Mouse (Mus musculus): ENCODE results near the gene Dctn1. TPM values are rescaled to one million over a fixed set of nuclear protein-coding genes. Genes with fewer than 3 reads are reported as not detected.

The Dctn1 gene
- total and polyA plus RNA-seq, 2 experiments from 2014 or later: 45.9 to 50.8 TPM

GRCm38 (mm10) chr6:83145209-83145608, 20.5 kb upstream of the Dctn1 start:
- peaks cover 18% of the 10 kb centered on the region; the same call in 1 of the 2 replicates for H3K4me1 ChIP-seq (ENCODE audit: control insufficient read depth, insufficient read depth)
- ATAC-seq (ENCODE audit: insufficient read depth, low read depth): no peak
- TF ChIP-seq EP300 (IDR thresholded peaks at IDR 0.05; ENCODE audit: low read depth): no peak
- TF ChIP-seq CTCF (IDR thresholded peaks at IDR 0.05; ENCODE audit: low read depth): no peak
- no peak overlapping the region for H3K4me3 ChIP-seq (ENCODE audit: low read depth, low read length)
- no peak overlapping the region for H3K27ac ChIP-seq (ENCODE audit: low read depth)
- DNase-seq (ENCODE audit: low spot score): no peak
- no peaks in the 10 kb centered on the region for H3K9me3 ChIP-seq (replicated peaks; ENCODE audit: control insufficient read depth, low read length)
- 69% methylated on average over 2 of the region's 2 CpGs for WGBS
- H3K4me2 ChIP-seq (ENCODE audit: low read depth, low read length): no peak overlapping the region
- no peak overlapping the region for H3K9ac ChIP-seq (replicated peaks; ENCODE audit: low read depth, low read length)
- H3K36me3 ChIP-seq (replicated peaks; ENCODE audit: control insufficient read depth, insufficient read depth, low read length): peaks cover 26% of the 10 kb centered on the region
- H3K27me3 ChIP-seq (ENCODE audit: control insufficient read depth, insufficient read depth, low read length): no peaks in the 10 kb centered on the region

GRCm38 (mm10) chr6:83145805-83146204, 19.9 kb upstream of the Dctn1 start:
- H3K27me3 ChIP-seq (ENCODE audit: control insufficient read depth, insufficient read depth, low read length): no peaks in the 10 kb centered on the region
- peak overlapping the region; percentile 52 for H3K27ac ChIP-seq (ENCODE audit: low read depth)
- WGBS: 61% methylated on average over 9 of the region's 9 CpGs
- DNase-seq (ENCODE audit: low spot score) (no peak), ATAC-seq (ENCODE audit: insufficient read depth, low read depth) (no peak)
- peaks cover 18% of the 10 kb centered on the region; the same call in 1 of the 2 replicates for H3K4me1 ChIP-seq (ENCODE audit: control insufficient read depth, insufficient read depth)
- TF ChIP-seq CTCF (IDR thresholded peaks at IDR 0.05; ENCODE audit: low read depth) (no peak), EP300 (IDR thresholded peaks at IDR 0.05; ENCODE audit: low read depth) (no peak)
- peaks cover 26% of the 10 kb centered on the region for H3K36me3 ChIP-seq (replicated peaks; ENCODE audit: control insufficient read depth, insufficient read depth, low read length)
- no peaks in the 10 kb centered on the region for H3K9me3 ChIP-seq (replicated peaks; ENCODE audit: control insufficient read depth, low read length)
- H3K4me3 ChIP-seq (ENCODE audit: low read depth, low read length): no peak overlapping the region
- peak overlapping the region; percentile 16; the same call in 1 of the 2 replicates for H3K4me2 ChIP-seq (ENCODE audit: low read depth, low read length)
- no peak overlapping the region; the same call in 1 of the 2 replicates for H3K9ac ChIP-seq (replicated peaks; ENCODE audit: low read depth, low read length)

- no peak overlapping the region for H3K4me3 ChIP-seq (ENCODE audit: low read depth, low read length)
- H3K36me3 ChIP-seq (replicated peaks; ENCODE audit: control insufficient read depth, insufficient read depth, low read length): peaks cover 32% of the 10 kb centered on the region
- peaks cover 6% of the 10 kb centered on the region; the same call in 1 of the 2 replicates for H3K4me1 ChIP-seq (ENCODE audit: control insufficient read depth, insufficient read depth)
- 58% methylated on average over 7 of the region's 7 CpGs for WGBS
- no peaks in the 10 kb centered on the region for H3K27me3 ChIP-seq (ENCODE audit: control insufficient read depth, insufficient read depth, low read length)
- no peak overlapping the region for H3K4me2 ChIP-seq (ENCODE audit: low read depth, low read length)
- H3K27ac ChIP-seq (ENCODE audit: low read depth): no peak overlapping the region
- ATAC-seq (ENCODE audit: insufficient read depth, low read depth): no peak
- no peaks in the 10 kb centered on the region for H3K9me3 ChIP-seq (replicated peaks; ENCODE audit: control insufficient read depth, low read length)
- no peak for TF ChIP-seq CTCF (IDR thresholded peaks at IDR 0.05; ENCODE audit: low read depth)
- TF ChIP-seq EP300 (IDR thresholded peaks at IDR 0.05; ENCODE audit: low read depth): no peak
- H3K9ac ChIP-seq (replicated peaks; ENCODE audit: low read depth, low read length): no peak overlapping the region
- DNase-seq (ENCODE audit: low spot score): no peak
Measured at GRCm38 (mm10) chr6:83147280-83147679, 18.4 kb upstream of the Dctn1 start.

GRCm38 (mm10) chr6:83151721-83152120, 14.0 kb upstream of the Dctn1 start:
- Histone ChIP-seq H3K4me2 (ENCODE audit: low read depth, low read length) (no peak overlapping the region), H3K4me1 (ENCODE audit: control insufficient read depth, insufficient read depth) (0 out of 2 replicates have a peak, but pooled peaks cover 4% of the 10 kb centered on the region), H3K27ac (ENCODE audit: low read depth) (no peak overlapping the region), H3K9me3 (replicated peaks; ENCODE audit: control insufficient read depth, low read length) (no peaks in the 10 kb centered on the region), H3K27me3 (ENCODE audit: control insufficient read depth, insufficient read depth, low read length) (no peaks in the 10 kb centered on the region), H3K9ac (replicated peaks; ENCODE audit: low read depth, low read length) (no peak overlapping the region), H3K36me3 (replicated peaks; ENCODE audit: control insufficient read depth, insufficient read depth, low read length) (peaks cover 36% of the 10 kb centered on the region), H3K4me3 (ENCODE audit: low read depth, low read length) (no peak overlapping the region)
- 41% methylated on average over 8 of the region's 8 CpGs for WGBS
- DNase-seq (ENCODE audit: low spot score): no peak
- ATAC-seq (ENCODE audit: insufficient read depth, low read depth): no peak
- no peak for TF ChIP-seq EP300 (IDR thresholded peaks at IDR 0.05; ENCODE audit: low read depth)
- no peak for TF ChIP-seq CTCF (IDR thresholded peaks at IDR 0.05; ENCODE audit: low read depth)

- Histone ChIP-seq H3K4me1 (ENCODE audit: control insufficient read depth, insufficient read depth) (0 out of 2 replicates have a peak, but pooled peaks cover 4% of the 10 kb centered on the region), H3K4me2 (ENCODE audit: low read depth, low read length) (no peak overlapping the region), H3K27ac (ENCODE audit: low read depth) (no peak overlapping the region), H3K9me3 (replicated peaks; ENCODE audit: control insufficient read depth, low read length) (no peaks in the 10 kb centered on the region), H3K36me3 (replicated peaks; ENCODE audit: control insufficient read depth, insufficient read depth, low read length) (peaks cover 28% of the 10 kb centered on the region; the same call in 1 of the 2 replicates), H3K4me3 (ENCODE audit: low read depth, low read length) (no peak overlapping the region), H3K27me3 (ENCODE audit: control insufficient read depth, insufficient read depth, low read length) (no peaks in the 10 kb centered on the region), H3K9ac (replicated peaks; ENCODE audit: low read depth, low read length) (no peak overlapping the region)
- ATAC-seq (ENCODE audit: insufficient read depth, low read depth) (no peak), DNase-seq (ENCODE audit: low spot score) (no peak)
- WGBS: 82% methylated on average over 12 of the region's 12 CpGs
- TF ChIP-seq CTCF (IDR thresholded peaks at IDR 0.05; ENCODE audit: low read depth) (no peak), EP300 (IDR thresholded peaks at IDR 0.05; ENCODE audit: low read depth) (no peak)
Measured at GRCm38 (mm10) chr6:83153038-83153437, 12.7 kb upstream of the Dctn1 start.

GRCm38 (mm10) chr6:83153485-83153884, 12.2 kb upstream of the Dctn1 start:
- H3K4me1 ChIP-seq (ENCODE audit: control insufficient read depth, insufficient read depth): 0 out of 2 replicates have a peak, but pooled peaks cover 4% of the 10 kb centered on the region
- TF ChIP-seq CTCF (IDR thresholded peaks at IDR 0.05; ENCODE audit: low read depth) (no peak), EP300 (IDR thresholded peaks at IDR 0.05; ENCODE audit: low read depth) (no peak)
- no peak overlapping the region for H3K4me3 ChIP-seq (ENCODE audit: low read depth, low read length)
- no peak overlapping the region for H3K4me2 ChIP-seq (ENCODE audit: low read depth, low read length)
- 62% methylated on average over 5 of the region's 5 CpGs for WGBS
- H3K27ac ChIP-seq (ENCODE audit: low read depth): no peak overlapping the region
- no peaks in the 10 kb centered on the region for H3K27me3 ChIP-seq (ENCODE audit: control insufficient read depth, insufficient read depth, low read length)
- DNase-seq (ENCODE audit: low spot score): no peak
- no peak overlapping the region for H3K9ac ChIP-seq (replicated peaks; ENCODE audit: low read depth, low read length)
- H3K9me3 ChIP-seq (replicated peaks; ENCODE audit: control insufficient read depth, low read length): no peaks in the 10 kb centered on the region
- peaks cover 26% of the 10 kb centered on the region; the same call in 1 of the 2 replicates for H3K36me3 ChIP-seq (replicated peaks; ENCODE audit: control insufficient read depth, insufficient read depth, low read length)
- ATAC-seq (ENCODE audit: insufficient read depth, low read depth): no peak

Data from heart, postnatal 0 days (tissue).